In the genomic region with DNA sequence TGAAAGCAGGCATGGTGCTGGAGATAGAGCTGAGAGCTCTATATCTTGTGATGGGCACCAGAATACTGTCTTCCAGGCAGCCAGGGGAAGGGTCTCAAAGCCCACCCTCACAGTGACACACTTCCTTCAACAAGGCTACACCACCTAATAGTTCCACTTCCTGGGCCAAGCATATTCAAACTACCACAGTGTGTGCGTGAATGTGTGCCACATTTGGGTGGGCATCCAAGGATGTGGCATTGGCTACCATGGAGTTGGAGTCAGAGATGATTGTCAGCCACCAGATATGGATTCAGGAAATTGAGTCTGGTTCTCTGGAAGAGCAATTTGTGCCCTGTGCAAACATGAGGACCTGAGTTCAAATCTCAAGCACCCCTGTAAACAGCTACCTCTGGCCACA, we compare ENCODE assay signal across 10 mouse cellular contexts. TPM values are rescaled to one million over a fixed set of nuclear protein-coding genes. Genes with fewer than 3 reads are reported as not detected.
A peak's percentile ranks its signal among the peaks of the same experiment; 100 is the strongest.
DNase-seq lines count a peak whose midpoint lies in the region; ATAC-seq and TF ChIP-seq lines count a peak whose summit lies in the region.
"Had no signal": no experiment of that assay in that cellular context is flagged by ENCODE, and none has a peak within 500 bp of the region (broad histone marks: within the 10 kb centered on the region; RNA-seq: fewer than 3 reads in every experiment).

No protein-coding gene starts in this region.

- no peak for TF ChIP-seq CTCF in intestine, postnatal 0 days (IDR thresholded peaks at IDR 0.05; ENCODE audit: low read depth)
- TF ChIP-seq CTCF in heart, postnatal 0 days (IDR thresholded peaks at IDR 0.05; ENCODE audit: low read depth): no peak
- TF ChIP-seq CTCF in stomach, postnatal 0 days (IDR thresholded peaks at IDR 0.05; ENCODE audit: low read depth): no peak

- H3K4me2 ChIP-seq in intestine, postnatal 0 days (replicated peaks; ENCODE audit: low read depth): peak overlapping the region; percentile 60
- no peak overlapping the region for H3K4me2 ChIP-seq in intestine, embryonic 15.5 days (replicated peaks)
- no peak overlapping the region; the same call in 1 of the 2 replicates for H3K4me2 ChIP-seq in heart, postnatal 0 days (ENCODE audit: low read depth, low read length)
- no peak overlapping the region for H3K4me2 ChIP-seq in stomach, postnatal 0 days (replicated peaks; ENCODE audit: low read depth)
- H3K4me2 ChIP-seq: midbrain, embryonic 13.5 days had no signal

- peak overlapping the region; percentile 65; the same call in 1 of the 2 replicates for H3K27ac ChIP-seq in intestine, postnatal 0 days (ENCODE audit: low read depth, low read length)
- H3K27ac ChIP-seq in intestine, embryonic 15.5 days: no peak overlapping the region
- peak overlapping the region; percentile 75 for H3K27ac ChIP-seq in heart, postnatal 0 days (ENCODE audit: low read depth)
- peak overlapping the region; percentile 9; the same call in 1 of the 2 replicates for H3K27ac ChIP-seq in stomach, postnatal 0 days (replicated peaks)
- H3K27ac ChIP-seq: midbrain, embryonic 13.5 days had no signal

- H3K9ac ChIP-seq in intestine, postnatal 0 days (ENCODE audit: low read depth, low read length): no peak overlapping the region
- H3K9ac ChIP-seq in intestine, embryonic 15.5 days: no peak overlapping the region
- no peak overlapping the region for H3K9ac ChIP-seq in heart, postnatal 0 days (replicated peaks; ENCODE audit: low read depth, low read length)
- no peak overlapping the region for H3K9ac ChIP-seq in stomach, postnatal 0 days (ENCODE audit: low read length)
- H3K9ac ChIP-seq: midbrain, embryonic 13.5 days had no signal

- ATAC-seq in intestine, postnatal 0 days: no peak
- no peak for ATAC-seq in intestine, embryonic 15.5 days
- no peak for ATAC-seq in heart, postnatal 0 days (ENCODE audit: insufficient read depth, low read depth)
- ATAC-seq in stomach, postnatal 0 days (ENCODE audit: low FRiP score, low TSS enrichment): no peak
- no peak for ATAC-seq in megakaryocyte progenitor cell, adult 5-6 weeks (replicated peaks; ENCODE audit: poor library complexity)
- ATAC-seq: hindbrain, embryonic 16.5 days; midbrain, embryonic 13.5 days had no signal

- no peak for TF ChIP-seq EP300 in heart, postnatal 0 days (IDR thresholded peaks at IDR 0.05; ENCODE audit: low read depth)
- TF ChIP-seq EP300 in stomach, postnatal 0 days (optimal IDR thresholded peaks at IDR 0.05): no peak

- H3K4me1 ChIP-seq in intestine, postnatal 0 days (replicated peaks; ENCODE audit: control insufficient read depth, insufficient read depth, low read length): 0 out of 2 replicates have a peak, but pooled peaks cover 3% of the 10 kb centered on the region
- H3K4me1 ChIP-seq in intestine, embryonic 15.5 days (replicated peaks): peaks cover 3% of the 10 kb centered on the region; the same call in 1 of the 2 replicates
- H3K4me1 ChIP-seq in heart, postnatal 0 days (ENCODE audit: control insufficient read depth, insufficient read depth): peaks cover 3% of the 10 kb centered on the region
- no peaks in the 10 kb centered on the region for H3K4me1 ChIP-seq in stomach, postnatal 0 days (replicated peaks; ENCODE audit: control insufficient read depth, insufficient read depth)

- H3K36me3 ChIP-seq in intestine, postnatal 0 days (ENCODE audit: control insufficient read depth, insufficient read depth): no peaks in the 10 kb centered on the region
- H3K36me3 ChIP-seq in intestine, embryonic 15.5 days: no peaks in the 10 kb centered on the region
- H3K36me3 ChIP-seq in heart, postnatal 0 days (replicated peaks; ENCODE audit: control insufficient read depth, insufficient read depth, low read length): no peaks in the 10 kb centered on the region
- H3K36me3 ChIP-seq in stomach, postnatal 0 days (ENCODE audit: control insufficient read depth, insufficient read depth, low read length): no peaks in the 10 kb centered on the region
- H3K36me3 ChIP-seq: midbrain, embryonic 13.5 days had no signal

- no peak overlapping the region for H3K4me3 ChIP-seq in intestine, postnatal 0 days (ENCODE audit: low read depth, low read length)
- H3K4me3 ChIP-seq in intestine, embryonic 15.5 days (replicated peaks): no peak overlapping the region
- 0 out of 2 replicates have a peak overlapping the region, but pooled peaks have one; percentile 31 for H3K4me3 ChIP-seq in heart, postnatal 0 days (ENCODE audit: low read depth, low read length)
- H3K4me3 ChIP-seq in stomach, postnatal 0 days (ENCODE audit: low read depth, low read length): no peak overlapping the region
- H3K4me3 ChIP-seq: midbrain, embryonic 13.5 days had no signal

- no peaks in the 10 kb centered on the region for H3K27me3 ChIP-seq in intestine, postnatal 0 days (replicated peaks; ENCODE audit: control insufficient read depth, insufficient read depth, low read length)
- H3K27me3 ChIP-seq in intestine, embryonic 15.5 days (replicated peaks): no peaks in the 10 kb centered on the region
- no peaks in the 10 kb centered on the region for H3K27me3 ChIP-seq in heart, postnatal 0 days (ENCODE audit: control insufficient read depth, insufficient read depth, low read length)
- H3K27me3 ChIP-seq in stomach, postnatal 0 days (ENCODE audit: control insufficient read depth, insufficient read depth, low read length): no peaks in the 10 kb centered on the region
- H3K27me3 ChIP-seq: midbrain, embryonic 13.5 days had no signal

- peak; percentile 14 to 62 for DNase-seq in spleen, postnatal 4 days (ENCODE audit: low spot score in 2 of 2)
- no peak for DNase-seq in spleen, adult 18-20 months
- DNase-seq in heart, postnatal 0 days (ENCODE audit: low spot score): no peak
- DNase-seq in stomach, postnatal 0 days (ENCODE audit: low spot score): no peak

- 88% methylated on average over 1 of the region's 1 CpGs for WGBS in intestine, postnatal 0 days
- 89% methylated on average over 1 of the region's 1 CpGs for WGBS in intestine, embryonic 15.5 days
- 85% methylated on average over 1 of the region's 1 CpGs for WGBS in heart, postnatal 0 days
- 97% methylated on average over 1 of the region's 1 CpGs for WGBS in stomach, postnatal 0 days

- H3K9me3 ChIP-seq in intestine, postnatal 0 days (ENCODE audit: control insufficient read depth): no peaks in the 10 kb centered on the region
- H3K9me3 ChIP-seq in intestine, embryonic 15.5 days: no peaks in the 10 kb centered on the region
- no peaks in the 10 kb centered on the region for H3K9me3 ChIP-seq in heart, postnatal 0 days (replicated peaks; ENCODE audit: control insufficient read depth, low read length)
- H3K9me3 ChIP-seq in stomach, postnatal 0 days (ENCODE audit: control insufficient read depth, low read length): no peaks in the 10 kb centered on the region
- H3K9me3 ChIP-seq: midbrain, embryonic 13.5 days had no signal

RNA-seq across cellular contexts. Expression of a gene that starts 0.9 kb away (rescaled TPM):
- polyA plus RNA-seq in intestine, postnatal 0 days (2015; fragmentation: Nextera tagmentation; extraction: Ambion mirVana): 1.4 and 1.5 TPM in 2 replicates
- 2.0 and 2.8 TPM in 2 replicates for polyA plus RNA-seq in intestine, embryonic 15.5 days (2015; fragmentation: Nextera tagmentation; extraction: Ambion mirVana)
- total RNA-seq in heart, postnatal 0 days (2014; rRNA removed; ENCODE audit: low replicate concordance): 6.2 TPM in 1 of 2 replicates, not detected in the other
- polyA plus RNA-seq in heart, postnatal 0 days (2015; fragmentation: Nextera tagmentation; extraction: Ambion mirVana): 1.8 TPM in 2 replicates
- polyA plus RNA-seq in stomach, postnatal 0 days (2015; fragmentation: Nextera tagmentation; extraction: Ambion mirVana): 1.0 and 1.1 TPM in 2 replicates
- total RNA-seq in megakaryocyte progenitor cell, adult 5-6 weeks (2015): 2.5 and 2.7 TPM in 2 replicates
- total RNA-seq in megakaryocyte progenitor cell, adult 5-6 weeks (2017): 12.6 and 13.0 TPM in 2 replicates

RNA-seq across cellular contexts. Expression of a gene that starts 11.3 kb away (rescaled TPM):
- 68.3 and 71.7 TPM in 2 replicates for polyA plus RNA-seq in intestine, postnatal 0 days (2015; fragmentation: Nextera tagmentation; extraction: Ambion mirVana)
- polyA plus RNA-seq in intestine, embryonic 15.5 days (2015; fragmentation: Nextera tagmentation; extraction: Ambion mirVana): 9.3 and 14.2 TPM in 2 replicates
- 19.2 and 34.8 TPM in 2 replicates for total RNA-seq in heart, postnatal 0 days (2014; rRNA removed; ENCODE audit: low replicate concordance)
- 10.3 and 10.8 TPM in 2 replicates for polyA plus RNA-seq in heart, postnatal 0 days (2015; fragmentation: Nextera tagmentation; extraction: Ambion mirVana)
- 35.9 and 40.2 TPM in 2 replicates for polyA plus RNA-seq in stomach, postnatal 0 days (2015; fragmentation: Nextera tagmentation; extraction: Ambion mirVana)
- 57.1 and 77.2 TPM in 2 replicates for total RNA-seq in megakaryocyte progenitor cell, adult 5-6 weeks (2015)
- 65.6 and 67.5 TPM in 2 replicates for total RNA-seq in megakaryocyte progenitor cell, adult 5-6 weeks (2017)

RNA-seq across cellular contexts. Expression of a gene that starts 21.2 kb away (rescaled TPM):
- polyA plus RNA-seq in intestine, postnatal 0 days (2015; fragmentation: Nextera tagmentation; extraction: Ambion mirVana): 19.5 and 21.2 TPM in 2 replicates
- polyA plus RNA-seq in intestine, embryonic 15.5 days (2015; fragmentation: Nextera tagmentation; extraction: Ambion mirVana): 13.3 and 13.9 TPM in 2 replicates
- total RNA-seq in heart, postnatal 0 days (2014; rRNA removed; ENCODE audit: low replicate concordance): 17.4 and 19.6 TPM in 2 replicates
- polyA plus RNA-seq in heart, postnatal 0 days (2015; fragmentation: Nextera tagmentation; extraction: Ambion mirVana): 8.2 and 8.4 TPM in 2 replicates
- polyA plus RNA-seq in stomach, postnatal 0 days (2015; fragmentation: Nextera tagmentation; extraction: Ambion mirVana): 18.9 and 21.0 TPM in 2 replicates
- total RNA-seq in megakaryocyte progenitor cell, adult 5-6 weeks (2015): 31.2 and 31.9 TPM in 2 replicates
- 37.9 and 39.7 TPM in 2 replicates for total RNA-seq in megakaryocyte progenitor cell, adult 5-6 weeks (2017)

RNA-seq across cellular contexts. Expression of a gene that starts 21.5 kb away (rescaled TPM):
- 2.8 and 3.1 TPM in 2 replicates for polyA plus RNA-seq in intestine, postnatal 0 days (2015; fragmentation: Nextera tagmentation; extraction: Ambion mirVana)
- 0.11 and 0.25 TPM in 2 replicates for polyA plus RNA-seq in intestine, embryonic 15.5 days (2015; fragmentation: Nextera tagmentation; extraction: Ambion mirVana)
- not detected in 2 replicates for total RNA-seq in heart, postnatal 0 days (2014; rRNA removed; ENCODE audit: low replicate concordance)
- not detected in 2 replicates for polyA plus RNA-seq in heart, postnatal 0 days (2015; fragmentation: Nextera tagmentation; extraction: Ambion mirVana)
- polyA plus RNA-seq in stomach, postnatal 0 days (2015; fragmentation: Nextera tagmentation; extraction: Ambion mirVana): not detected in 2 replicates
- not detected in 2 replicates for total RNA-seq in megakaryocyte progenitor cell, adult 5-6 weeks (2015)
- total RNA-seq in megakaryocyte progenitor cell, adult 5-6 weeks (2017): not detected in 2 replicates
- total RNA-seq: left cerebral cortex, postnatal 4 days had no signal
- polyA plus RNA-seq: hindbrain, embryonic 16.5 days; midbrain, embryonic 13.5 days had no signal

RNA-seq across cellular contexts. Expression of a gene that starts 36.9 kb away (rescaled TPM):
- 84.2 and 86.5 TPM in 2 replicates for polyA plus RNA-seq in intestine, postnatal 0 days (2015; fragmentation: Nextera tagmentation; extraction: Ambion mirVana)
- 3.3 and 3.5 TPM in 2 replicates for polyA plus RNA-seq in intestine, embryonic 15.5 days (2015; fragmentation: Nextera tagmentation; extraction: Ambion mirVana)
- total RNA-seq in heart, postnatal 0 days (2014; rRNA removed; ENCODE audit: low replicate concordance): not detected in 2 replicates
- not detected in 2 replicates for polyA plus RNA-seq in heart, postnatal 0 days (2015; fragmentation: Nextera tagmentation; extraction: Ambion mirVana)
- polyA plus RNA-seq in stomach, postnatal 0 days (2015; fragmentation: Nextera tagmentation; extraction: Ambion mirVana): 0.08 and 0.10 TPM in 2 replicates
- not detected in 2 replicates for total RNA-seq in megakaryocyte progenitor cell, adult 5-6 weeks (2015)
- not detected in 2 replicates for total RNA-seq in megakaryocyte progenitor cell, adult 5-6 weeks (2017)
- total RNA-seq: left cerebral cortex, postnatal 4 days had no signal
- polyA plus RNA-seq: hindbrain, embryonic 16.5 days; midbrain, embryonic 13.5 days had no signal

Comparison
In these comparisons a context has a peak if more than half of its experiments do, and no peak if none do; other contexts are left out.
1. DNase-seq: peak in spleen, postnatal 4 days (2 of 2); none in spleen, adult 18-20 months (0 of 2), heart, postnatal 0 days (single experiment) and stomach, postnatal 0 days (single experiment).